Mouse (Mus musculus) ES-E14 (cell line): ENCODE results near the gene Mapkbp1. TPM values are rescaled to one million over a fixed set of nuclear protein-coding genes. Genes with fewer than 3 reads are reported as not detected.

Source experiments
- DNase-seq: peaks from one replicate; pipeline ENCODE4 v3.0.0-alpha.2; 2013; ENCODE audit warnings: low read depth, low spot score
- H3K27ac ChIP-seq: 2 replicates; pipeline ENCODE4 v1.5.1; 2012; ENCODE audit warnings: low read depth, mild to moderate bottlenecking, low read length, moderate library complexity, mixed read lengths; ENCODE audit not compliant: poor library complexity, insufficient read depth, severe bottlenecking
- H3K36me3 ChIP-seq: 2 replicates; pipeline ENCODE4 v1.6.1; 2012; ENCODE audit warnings: mild to moderate bottlenecking, low read length, moderate library complexity, mixed read lengths; ENCODE audit not compliant: control insufficient read depth, poor library complexity, insufficient read depth, severe bottlenecking
- H3K4me1 ChIP-seq, 2 experiments: fragments of 150-350 bp in 1 of 2; sonication (generic) in 1 of 2; 2 replicates each; pipeline ENCODE4 v1.6.1; 2012; ENCODE audit warnings: low read length in 2 of 2, mild to moderate bottlenecking in 1 of 2, mixed read lengths in 1 of 2; ENCODE audit not compliant: control insufficient read depth in 2 of 2, insufficient read depth in 2 of 2, poor library complexity in 1 of 2
- H3K4me3 ChIP-seq, 2 experiments: fragments of 150-350 bp in 1 of 2; sonication (generic) in 1 of 2; 2 replicates each; pipeline ENCODE4 v1.5.1; 2012; ENCODE audit warnings: low read length in 2 of 2, low read depth in 1 of 2, mild to moderate bottlenecking in 1 of 2, mixed read lengths in 1 of 2; ENCODE audit not compliant: insufficient read depth in 1 of 2, poor library complexity in 1 of 2, severe bottlenecking in 1 of 2
- H3K9ac ChIP-seq: 2 replicates; pipeline ENCODE4 v1.6.1; 2012; ENCODE audit warnings: low read depth, mild to moderate bottlenecking, low read length, mixed read lengths; ENCODE audit not compliant: poor library complexity, insufficient read depth, severe bottlenecking
- H3K9me3 ChIP-seq: fragments of 150-350 bp; sonication (generic); 2 replicates; pipeline ENCODE4 v1.6.1; 2012; ENCODE audit warnings: low read depth, mild to moderate bottlenecking, low read length; ENCODE audit not compliant: control insufficient read depth, insufficient read depth
- CHD2 ChIP-seq: IDR thresholded peaks from 2 replicates; pipeline ENCODE4 v1.6.1; 2014; ENCODE audit warnings: mild to moderate bottlenecking, low read depth, low read length, inconsistent platforms
- HCFC1 ChIP-seq: IDR thresholded peaks from 2 replicates; pipeline ENCODE4 v1.6.1; 2012; ENCODE audit warnings: low read length, inconsistent platforms, borderline replicate concordance; ENCODE audit not compliant: insufficient read depth
- MAFK ChIP-seq: IDR thresholded peaks from 2 replicates; pipeline ENCODE4 v1.6.1; 2014; ENCODE audit warnings: mild to moderate bottlenecking, low read depth, low read length, inconsistent platforms; ENCODE audit not compliant: insufficient read depth
- ZC3H11A ChIP-seq: IDR thresholded peaks from 2 replicates; pipeline ENCODE4 v1.6.1; 2012; ENCODE audit warnings: low read depth, mild to moderate bottlenecking, inconsistent platforms, low read length, borderline replicate concordance
- ZNF384 ChIP-seq: IDR thresholded peaks from 2 replicates; pipeline ENCODE4 v1.6.1; 2012; ENCODE audit warnings: low read depth, low read length, inconsistent platforms
- in situ Hi-C, 2 experiments: fragments of 600-800 bp; cut with MboI; formaldehyde crosslinking; loops; one replicate each; pipeline ENCODE4 v1.15.1; 2025; ENCODE audit warnings: low sequenced_read_pairs in 2 of 2, inconsistent platforms in 1 of 2; ENCODE audit not compliant: unreplicated experiment in 2 of 2
- total RNA-seq: library from RNA; depleted of rRNA; stranded (reverse); fragments of 300-350 nt; gene quantifications from 2 replicates; pipeline ENCODE4 v1.2.3, GENCODE M21; 2012

The Mapkbp1 gene
- total RNA-seq, 1 experiment = 7.0 TPM

GRCm38 (mm10) chr2:120040991-120041390 is 68.5 kb downstream of the Mapkbp1 start:
- peaks cover 20% of the 10 kb centered on the region; the same call in 1 of the 2 replicates for H3K36me3 ChIP-seq
- H3K27ac ChIP-seq = no peak overlapping the region

GRCm38 (mm10) chr2:120044101-120044603 is 71.7 kb downstream of the Mapkbp1 start:
- Histone ChIP-seq H3K9ac (no peak overlapping the region), H3K4me1 (peaks cover 0 to 5% of the 10 kb centered on the region in 2 experiments; a peak in 2 of 4 replicates), H3K4me3 (no peak overlapping the region), H3K9me3 (no peaks in the 10 kb centered on the region), H3K27ac (no peak overlapping the region), H3K36me3 (peaks cover 16% of the 10 kb centered on the region; the same call in 1 of the 2 replicates)
- in situ Hi-C loops = no loop called here
- TF ChIP-seq ZC3H11A (no peak), MAFK (0 out of 2 replicates have a peak, but pooled peaks have one; percentile 48), ZNF384 (no peak)
- peak; percentile 51 for DNase-seq

More at GRCm38 (mm10) chr2:120040991-120041390, 68.5 kb downstream of the Mapkbp1 start:
- Histone ChIP-seq H3K9me3 (no peaks in the 10 kb centered on the region), H3K4me3 (no peak overlapping the region), H3K4me1 (peaks cover 0 to 5% of the 10 kb centered on the region in 2 experiments; a peak in 2 of 4 replicates), H3K9ac (no peak overlapping the region)
- no peak for DNase-seq
- in situ Hi-C loops = no loop called here
- TF ChIP-seq ZC3H11A (no peak), MAFK (no peak)

- H3K36me3 ChIP-seq = peaks cover 16% of the 10 kb centered on the region; the same call in 1 of the 2 replicates
- TF ChIP-seq HCFC1 (no peak), ZNF384 (no peak), CHD2 (no peak), ZC3H11A (no peak), MAFK (no peak)
- no peak for DNase-seq
- H3K4me3 ChIP-seq = no peak overlapping the region
- in situ Hi-C loops = no loop called here
- peaks cover 0 to 5% of the 10 kb centered on the region in 2 experiments; a peak in 2 of 4 replicates for H3K4me1 ChIP-seq
- no peak overlapping the region for H3K9ac ChIP-seq
- no peak overlapping the region for H3K27ac ChIP-seq
- no peaks in the 10 kb centered on the region for H3K9me3 ChIP-seq
Observed at GRCm38 (mm10) chr2:120044676-120045075, 72.2 kb downstream of the Mapkbp1 start.

DNA sequence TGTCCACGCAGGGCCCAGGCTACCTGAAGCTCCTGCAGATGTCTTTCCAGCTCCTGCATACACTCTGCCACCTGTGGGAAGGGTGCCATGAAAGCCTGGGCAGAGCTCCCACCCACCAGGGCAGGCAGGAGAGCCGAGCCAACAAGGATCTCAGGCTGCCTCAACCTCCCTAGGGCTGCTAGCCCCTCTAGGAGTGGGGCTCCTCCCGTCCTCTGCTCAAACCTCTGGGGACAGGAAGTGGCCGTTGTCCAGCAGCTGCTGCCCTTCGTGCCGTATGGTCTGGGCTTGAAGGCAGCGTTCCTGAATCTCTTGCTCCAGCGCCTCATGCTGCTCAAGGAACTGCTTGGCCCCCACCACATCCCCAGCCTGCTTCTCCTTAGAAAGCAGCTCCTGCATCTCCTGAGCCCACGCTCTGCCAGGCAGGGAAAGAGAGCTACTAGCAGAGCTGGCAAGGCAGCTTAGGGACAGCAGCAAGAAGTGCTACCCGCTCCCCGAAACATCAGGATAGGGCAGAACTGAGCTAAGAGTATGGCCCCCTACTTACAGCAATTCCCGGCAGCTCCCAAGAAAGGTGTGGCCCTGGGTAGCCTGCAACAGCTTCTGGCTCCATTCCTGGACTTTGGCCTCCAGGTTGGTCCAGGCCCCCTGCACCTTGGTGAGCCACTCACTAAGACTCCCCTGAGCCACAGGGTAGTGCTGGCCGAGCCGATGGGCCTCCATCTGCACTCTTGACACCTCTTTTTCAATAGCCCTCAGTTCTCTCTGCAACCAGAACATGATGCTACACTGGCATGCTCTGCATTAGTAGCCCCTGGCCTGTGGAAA is 74.2 kb downstream of the Mapkbp1 start:
- H3K27ac ChIP-seq = no peak overlapping the region
- no peak for TF ChIP-seq ZC3H11A
- TF ChIP-seq HCFC1 = no peak
- TF ChIP-seq CHD2 = no peak

More for the DNA sequence above, 74.2 kb downstream of the Mapkbp1 start:
- Histone ChIP-seq H3K4me3 (no peak overlapping the region), H3K9ac (no peak overlapping the region), H3K4me1 (peaks cover 0 to 5% of the 10 kb centered on the region in 2 experiments; a peak in 2 of 4 replicates), H3K9me3 (no peaks in the 10 kb centered on the region), H3K36me3 (0 out of 2 replicates have a peak, but pooled peaks cover under 1% of the 10 kb centered on the region)
- no peak for DNase-seq
- in situ Hi-C loops = no loop called here
